Mouse (Mus musculus) heart, adult 2 months (tissue): ENCODE results near the gene Gipc1.

ENCODE experiments used
- CTCF ChIP-seq: fragments of 200-600 bp; IDR thresholded peaks from 2 replicates; pipeline ENCODE4 v1.8.1; 2022; ENCODE audit warnings: antibody characterized with exemption, mild to moderate bottlenecking, moderate library complexity
- EP300 ChIP-seq: fragments of 200-500 bp; IDR thresholded peaks from 2 replicates; pipeline ENCODE4 v1.6.1; 2011; ENCODE audit warnings: low read depth, low read length, control low read depth; ENCODE audit not compliant: insufficient read depth
- POLR2A ChIP-seq: fragments of 200-500 bp; IDR thresholded peaks from 2 replicates; pipeline ENCODE4 v1.6.1; 2011; ENCODE audit warnings: mild to moderate bottlenecking, low read depth, low read length, control low read depth; ENCODE audit not compliant: insufficient read depth

DNA sequence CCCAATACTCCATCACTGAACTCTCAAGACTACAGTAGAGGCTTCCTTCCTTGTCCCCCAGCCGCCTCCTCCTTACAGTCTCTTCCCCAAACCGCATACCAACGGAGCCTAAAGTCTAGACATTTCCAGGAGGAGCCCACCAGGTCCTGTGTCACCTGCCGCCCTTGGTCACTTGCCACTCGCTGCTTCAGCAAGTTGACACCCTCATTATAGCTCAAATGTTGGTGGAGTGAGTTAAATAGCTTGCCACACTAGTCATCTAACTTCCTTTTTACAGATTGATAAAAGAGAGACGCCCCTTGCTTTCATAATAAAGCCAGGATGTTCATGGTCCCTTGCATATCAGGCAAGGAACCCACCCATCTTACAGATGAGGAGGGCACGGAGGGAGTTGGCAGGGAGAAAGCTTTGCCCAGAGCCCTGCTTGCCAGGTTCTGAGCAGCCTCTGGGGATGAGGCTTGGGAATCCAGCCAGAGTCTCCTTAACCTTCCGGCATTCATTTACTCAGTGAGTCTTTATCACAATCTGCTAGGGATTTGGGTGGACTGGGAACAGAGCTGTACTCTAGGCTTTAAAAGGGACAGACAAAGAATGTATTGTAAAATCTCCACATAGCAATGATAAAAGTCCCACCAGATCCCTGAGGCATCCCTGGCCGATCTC is 48.1 kb downstream of the Gipc1 start:
- TF ChIP-seq EP300 (no peak), CTCF (no peak), POLR2A (no peak)
